Mouse (Mus musculus): Measurements from ENCODE around the gene Vmn2r37.

The Vmn2r37 gene

DNA sequence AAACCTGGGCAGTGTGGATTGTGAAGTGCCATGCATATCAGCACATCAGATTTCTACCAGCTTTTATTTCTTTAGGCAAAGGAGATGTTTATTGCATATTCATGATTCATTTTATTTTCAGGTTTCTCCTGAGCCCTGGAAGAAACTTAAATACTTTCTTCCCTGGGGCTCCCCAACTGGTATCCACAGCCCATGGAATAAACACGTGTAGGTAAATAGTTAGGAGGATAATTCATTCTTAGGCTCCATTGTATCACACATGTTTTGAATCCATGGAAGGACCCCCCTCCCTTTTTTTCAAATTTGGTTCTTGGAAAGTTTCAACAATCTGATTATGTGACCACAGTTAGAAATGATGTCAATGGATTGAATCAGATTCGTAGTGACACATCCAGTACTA is at the start of gene Vmn2r37:
Gene Vmn2r37, minus strand, starts transcription at position 101 of the 400 bp plus-strand sequence.
- in situ Hi-C loops (cut with MboI, MseI) = loop anchor here (10.0 kb wide), 2 partner anchors 729 to 1539 kb away; partner anchors contain the start of gene Vmn2r34

All from T-helper 2 cell (primary cell).